In genomic region chr2:152925189-152925872, GRCm38 (mm10) we compare ENCODE assay signal across 9 mouse cellular contexts. TPM values are rescaled to one million over a fixed set of nuclear protein-coding genes. Genes with fewer than 3 reads are reported as not detected.
DNase-seq lines count a peak whose midpoint lies in the region; ATAC-seq and TF ChIP-seq lines count a peak whose summit lies in the region.
"Had no signal": no experiment of that assay in that cellular context is flagged by ENCODE, and none has a peak within 500 bp of the region (broad histone marks: within the 10 kb centered on the region; RNA-seq: fewer than 3 reads in every experiment).

No protein-coding gene starts in this region.

- no peak overlapping the region for H3K9ac ChIP-seq in midbrain, postnatal 0 days (replicated peaks; ENCODE audit: low read length, poor library complexity, severe bottlenecking)
- peak overlapping the region; percentile 9; the same call in 1 of the 2 replicates for H3K9ac ChIP-seq in lung, embryonic 14.5 days

- DNase-seq in midbrain, embryonic 10.5 days (ENCODE audit: low spot score) = peak; percentile 51
- no peak for DNase-seq in midbrain, postnatal 0 days (ENCODE audit: low spot score)
- peak; percentile 88 for DNase-seq in gastrocnemius, postnatal 25 days
- peak; percentile 67 for DNase-seq in kidney, adult 11 months
- DNase-seq in lung, embryonic 14.5 days = peak; percentile 87
- peak; percentile 60 for DNase-seq in yolk sac, embryonic 10.5 days (ENCODE audit: low spot score)
- no peak for DNase-seq in thymus, postnatal 4 days
- no peak for DNase-seq in left cerebral cortex, postnatal 14 days (ENCODE audit: low spot score in 2 of 2)

- H3K4me1 ChIP-seq in midbrain, embryonic 10.5 days = peaks cover 52% of the 10 kb centered on the region
- H3K4me1 ChIP-seq in midbrain, postnatal 0 days (ENCODE audit: insufficient read depth, low read length) = no peaks in the 10 kb centered on the region
- H3K4me1 ChIP-seq in lung, embryonic 14.5 days (ENCODE audit: insufficient read depth) = peaks cover 14% of the 10 kb centered on the region; the same call in 1 of the 2 replicates

- H3K4me2 ChIP-seq in midbrain, postnatal 0 days (ENCODE audit: low read depth, low read length, poor library complexity, severe bottlenecking) = no peak overlapping the region
- no peak overlapping the region for H3K4me2 ChIP-seq in lung, embryonic 14.5 days

- no peak overlapping the region for H3K4me3 ChIP-seq in midbrain, embryonic 10.5 days
- H3K4me3 ChIP-seq in midbrain, postnatal 0 days (ENCODE audit: low read depth, low read length) = no peak overlapping the region
- H3K4me3 ChIP-seq in lung, embryonic 14.5 days (ENCODE audit: low read depth, low read length) = no peak overlapping the region

- intact Hi-C loops in left cerebral cortex, postnatal 14 days (cut with DNase I) = no loop called here

- peaks cover 5% of the 10 kb centered on the region; the same call in 1 of the 2 replicates for H3K27me3 ChIP-seq in midbrain, embryonic 10.5 days (ENCODE audit: low read depth, poor library complexity, severe bottlenecking)
- no peaks in the 10 kb centered on the region for H3K27me3 ChIP-seq in midbrain, postnatal 0 days (ENCODE audit: insufficient read depth, low read length)
- H3K27me3 ChIP-seq in lung, embryonic 14.5 days (ENCODE audit: insufficient read depth, low read length) = no peaks in the 10 kb centered on the region

- no peaks in the 10 kb centered on the region for H3K36me3 ChIP-seq in midbrain, embryonic 10.5 days
- no peaks in the 10 kb centered on the region for H3K36me3 ChIP-seq in midbrain, postnatal 0 days (ENCODE audit: insufficient read depth, low read length)
- no peaks in the 10 kb centered on the region for H3K36me3 ChIP-seq in lung, embryonic 14.5 days (ENCODE audit: insufficient read depth)

- ATAC-seq in midbrain, postnatal 0 days (ENCODE audit: low FRiP score) = no peak
- peak; percentile 88 for ATAC-seq in lung, embryonic 14.5 days (ENCODE audit: insufficient read depth)

- H3K9me3 ChIP-seq in midbrain, embryonic 10.5 days (replicated peaks) = no peaks in the 10 kb centered on the region
- no peaks in the 10 kb centered on the region for H3K9me3 ChIP-seq in midbrain, postnatal 0 days (ENCODE audit: low read length)
- no peaks in the 10 kb centered on the region for H3K9me3 ChIP-seq in lung, embryonic 14.5 days (ENCODE audit: low read depth, low read length)

- peak overlapping the region; percentile 72 for H3K27ac ChIP-seq in midbrain, embryonic 10.5 days (replicated peaks)
- no peak overlapping the region for H3K27ac ChIP-seq in midbrain, postnatal 0 days (ENCODE audit: low read depth, low read length)
- H3K27ac ChIP-seq in lung, embryonic 14.5 days (ENCODE audit: low read depth) = peak overlapping the region; percentile 80

- 59% methylated on average over 11 of the region's 11 CpGs for WGBS in midbrain, embryonic 10.5 days
- 67% methylated on average over 11 of the region's 11 CpGs for WGBS in midbrain, postnatal 0 days
- WGBS in lung, embryonic 14.5 days = 37% methylated on average over 11 of the region's 11 CpGs

- TF ChIP-seq CTCF in midbrain, postnatal 0 days (IDR thresholded peaks at IDR 0.05) = no peak
- no peak for TF ChIP-seq CTCF in lung, embryonic 14.5 days (IDR thresholded peaks at IDR 0.05; ENCODE audit: low read depth)

RNA-seq across cellular contexts. Expression of gene Foxs1, which starts 7.7 kb away (rescaled TPM):
- 0.58 and 1.5 TPM in 2 replicates for polyA plus RNA-seq in midbrain, embryonic 10.5 days (2016; fragmentation: Nextera tagmentation; extraction: Ambion mirVana)
- 4.0 and 6.8 TPM in 2 replicates for total RNA-seq in midbrain, postnatal 0 days (2014; rRNA removed)
- 2.4 and 3.3 TPM in 2 replicates for polyA plus RNA-seq in midbrain, postnatal 0 days (2015; fragmentation: Nextera tagmentation; extraction: Ambion mirVana)
- total RNA-seq in gastrocnemius, postnatal 25 days (2021) = 1 to 10 TPM; 1.8 to 2.4 TPM
- polyA plus RNA-seq in lung, embryonic 14.5 days (2014; fragmentation: Nextera tagmentation; extraction: Ambion mirVana) = 3.9 and 4.8 TPM in 2 replicates
- 1 to 10 TPM; 1.2 to 1.7 TPM for total RNA-seq in left cerebral cortex, postnatal 14 days (2021)

RNA-seq across cellular contexts. Expression of gene Mylk2, which starts 14.2 kb away (rescaled TPM):
- polyA plus RNA-seq in midbrain, embryonic 10.5 days (2016; fragmentation: Nextera tagmentation; extraction: Ambion mirVana) = 0.06 and 0.07 TPM in 2 replicates
- total RNA-seq in midbrain, postnatal 0 days (2014; rRNA removed) = 0.16 TPM in 1 of 2 replicates, not detected in the other
- polyA plus RNA-seq in midbrain, postnatal 0 days (2015; fragmentation: Nextera tagmentation; extraction: Ambion mirVana) = 0.05 TPM in 1 of 2 replicates, not detected in the other
- total RNA-seq in gastrocnemius, postnatal 25 days (2021) = 100 to 1,000 TPM; 290 to 471 TPM
- not detected in 2 replicates for polyA plus RNA-seq in lung, embryonic 14.5 days (2014; fragmentation: Nextera tagmentation; extraction: Ambion mirVana)
- not detected for total RNA-seq in left cerebral cortex, postnatal 14 days (2021)
- total RNA-seq: left cerebral cortex, postnatal 10 days had no signal

RNA-seq across cellular contexts. Expression of gene Dusp15, which starts 26.2 kb away (rescaled TPM):
- polyA plus RNA-seq in midbrain, embryonic 10.5 days (2016; fragmentation: Nextera tagmentation; extraction: Ambion mirVana) = 0.60 and 1.3 TPM in 2 replicates
- 44.9 and 47.1 TPM in 2 replicates for total RNA-seq in midbrain, postnatal 0 days (2014; rRNA removed)
- polyA plus RNA-seq in midbrain, postnatal 0 days (2015; fragmentation: Nextera tagmentation; extraction: Ambion mirVana) = 24.6 and 25.2 TPM in 2 replicates
- 1 to 10 TPM; 1.1 to 1.5 TPM for total RNA-seq in gastrocnemius, postnatal 25 days (2021)
- 0.14 TPM in 1 of 2 replicates, not detected in the other for polyA plus RNA-seq in lung, embryonic 14.5 days (2014; fragmentation: Nextera tagmentation; extraction: Ambion mirVana)
- 10 to 100 TPM; 23.2 to 28.3 TPM for total RNA-seq in left cerebral cortex, postnatal 14 days (2021)

RNA-seq across cellular contexts. Expression of gene Ttll9, which starts 37.0 kb away (rescaled TPM):
- 1.3 and 1.4 TPM in 2 replicates for polyA plus RNA-seq in midbrain, embryonic 10.5 days (2016; fragmentation: Nextera tagmentation; extraction: Ambion mirVana)
- total RNA-seq in midbrain, postnatal 0 days (2014; rRNA removed) = 4.9 and 7.8 TPM in 2 replicates
- polyA plus RNA-seq in midbrain, postnatal 0 days (2015; fragmentation: Nextera tagmentation; extraction: Ambion mirVana) = 7.6 and 7.9 TPM in 2 replicates
- total RNA-seq in gastrocnemius, postnatal 25 days (2021) = not detected
- polyA plus RNA-seq in lung, embryonic 14.5 days (2014; fragmentation: Nextera tagmentation; extraction: Ambion mirVana) = 0.20 and 0.59 TPM in 2 replicates
- 1 to 10 TPM; 3.1 to 3.2 TPM for total RNA-seq in left cerebral cortex, postnatal 14 days (2021)

Comparison
In these comparisons a context has a peak if more than half of its experiments do, and no peak if none do; other contexts are left out.
1. DNase-seq: peak in midbrain, embryonic 10.5 days (single experiment), gastrocnemius, postnatal 25 days (single experiment), kidney, adult 11 months (single experiment), lung, embryonic 14.5 days (single experiment) and yolk sac, embryonic 10.5 days (single experiment); none in midbrain, postnatal 0 days (single experiment), thymus, postnatal 4 days (single experiment) and left cerebral cortex, postnatal 14 days (0 of 2).
2. RNA of gene Mylk2, which starts 14.2 kb away (total RNA-seq): 290 to 471 TPM in gastrocnemius, postnatal 25 days; 0.16 TPM in midbrain, postnatal 0 days and not detected in left cerebral cortex, postnatal 14 days; every median in the first group is over 100 times any median in the second.
3. RNA of gene Dusp15, which starts 26.2 kb away (total RNA-seq): 44.9 to 47.1 TPM in midbrain, postnatal 0 days and 23.2 to 28.3 TPM in left cerebral cortex, postnatal 14 days; 1.1 to 1.5 TPM in gastrocnemius, postnatal 25 days; every median in the first group is over 4 times any median in the second.